Mouse (Mus musculus): ENCODE data around the gene Gm21778. TPM values are rescaled to one million over a fixed set of nuclear protein-coding genes. Genes with fewer than 3 reads are reported as not detected.

Gene Gm21778
- 2.8 TPM for polyA plus RNA-seq (2014; fragmentation: Illumina TruSeq; extraction: RNeasy Lipid Tissue Mini Kit (QIAGEN cat#74804); ENCODE audit: low read depth, low replicate concordance)

GRCm38 (mm10) chrY:5942160-5942559 lies at the start of gene Gm21778:
TSS of gene Gm21778 (plus strand) at chrY:5942460.

Other genes with a start within 250 kb of the Gm21778 start
- gene Gm20914, start 216.5 kb upstream of the Gm21778 start, polyA plus RNA-seq (2014; fragmentation: Illumina TruSeq; extraction: RNeasy Lipid Tissue Mini Kit (QIAGEN cat#74804); ENCODE audit: low read depth, low replicate concordance) = 4.6 TPM
- gene Gm28171, start 149.1 kb upstream of the Gm21778 start, polyA plus RNA-seq (2014; fragmentation: Illumina TruSeq; extraction: RNeasy Lipid Tissue Mini Kit (QIAGEN cat#74804); ENCODE audit: low read depth, low replicate concordance) = 4.6 TPM